Mouse (Mus musculus): Measurements from ENCODE around the gene Rgcc.

DNA sequence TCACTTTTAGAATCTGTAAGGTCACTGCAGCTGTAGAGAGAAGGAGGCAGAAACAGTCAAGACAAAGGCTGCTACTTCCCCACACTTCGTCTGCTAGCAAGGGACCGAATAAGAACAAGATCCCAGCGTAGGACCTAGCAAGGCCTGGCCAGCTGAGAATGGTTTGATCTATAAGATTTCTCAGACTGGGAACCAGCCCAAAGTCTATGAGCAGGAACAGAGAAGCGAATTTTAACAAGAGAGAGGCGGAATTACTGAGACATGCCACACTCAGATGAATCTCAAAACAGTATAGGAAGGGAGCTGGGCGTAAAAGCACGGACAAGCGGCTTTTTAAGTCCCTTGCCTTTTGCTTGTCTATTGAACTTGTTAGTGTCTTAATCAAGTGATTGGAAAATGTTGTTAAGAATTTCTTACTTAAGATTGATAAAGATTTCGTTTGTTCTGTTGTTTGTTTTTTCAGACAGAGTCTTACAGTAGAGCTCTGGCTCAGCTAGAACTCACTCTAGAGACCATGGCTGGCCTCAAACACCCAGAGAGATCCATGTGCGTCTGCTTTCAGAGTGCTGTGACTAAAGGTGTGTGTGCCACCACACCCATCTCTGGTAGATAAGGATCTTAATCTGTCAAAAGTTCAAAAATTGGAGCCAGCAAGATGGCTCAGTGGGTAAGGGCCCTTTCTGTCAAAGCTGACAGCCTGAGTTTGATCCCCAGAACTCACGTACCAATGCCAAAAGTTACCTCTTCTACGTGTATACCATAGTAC lies 13.0 kb upstream of the Rgcc start:
- no peak for TF ChIP-seq CTCF (IDR thresholded peaks at IDR 0.05; ENCODE audit: extremely low read depth, insufficient read depth, low read length)
- TF ChIP-seq POLR2A (IDR thresholded peaks at IDR 0.05; ENCODE audit: extremely low read depth, insufficient read depth, low read length) = no peak

All from cortical plate, adult 2 months (tissue).